Mouse (Mus musculus) mouse embryonic stem cell (cell line): ENCODE measurements around the gene Ctf2.

ENCODE experiments used
- in situ Hi-C, 2 experiments: fragments of 300-500 bp; cut with MboI; formaldehyde crosslinking; loops; 1 replicate in 1 of 2; 3 replicates in 1 of 2; pipeline ENCODE4 v1.14.3; 2019 to 2020; ENCODE audit warnings: low sequenced_read_pairs in 2 of 2, low pct_unique_long_range_greater_than_20kb in 1 of 2, mixed read lengths in 1 of 2; ENCODE audit not compliant: unreplicated experiment in 1 of 2

Ctf2 gene

GRCm38 (mm10) chr7:127671880-127672774 lies 59.8 kb downstream of the Ctf2 start:
- in situ Hi-C loops = no loop called here
